In the genomic region with DNA sequence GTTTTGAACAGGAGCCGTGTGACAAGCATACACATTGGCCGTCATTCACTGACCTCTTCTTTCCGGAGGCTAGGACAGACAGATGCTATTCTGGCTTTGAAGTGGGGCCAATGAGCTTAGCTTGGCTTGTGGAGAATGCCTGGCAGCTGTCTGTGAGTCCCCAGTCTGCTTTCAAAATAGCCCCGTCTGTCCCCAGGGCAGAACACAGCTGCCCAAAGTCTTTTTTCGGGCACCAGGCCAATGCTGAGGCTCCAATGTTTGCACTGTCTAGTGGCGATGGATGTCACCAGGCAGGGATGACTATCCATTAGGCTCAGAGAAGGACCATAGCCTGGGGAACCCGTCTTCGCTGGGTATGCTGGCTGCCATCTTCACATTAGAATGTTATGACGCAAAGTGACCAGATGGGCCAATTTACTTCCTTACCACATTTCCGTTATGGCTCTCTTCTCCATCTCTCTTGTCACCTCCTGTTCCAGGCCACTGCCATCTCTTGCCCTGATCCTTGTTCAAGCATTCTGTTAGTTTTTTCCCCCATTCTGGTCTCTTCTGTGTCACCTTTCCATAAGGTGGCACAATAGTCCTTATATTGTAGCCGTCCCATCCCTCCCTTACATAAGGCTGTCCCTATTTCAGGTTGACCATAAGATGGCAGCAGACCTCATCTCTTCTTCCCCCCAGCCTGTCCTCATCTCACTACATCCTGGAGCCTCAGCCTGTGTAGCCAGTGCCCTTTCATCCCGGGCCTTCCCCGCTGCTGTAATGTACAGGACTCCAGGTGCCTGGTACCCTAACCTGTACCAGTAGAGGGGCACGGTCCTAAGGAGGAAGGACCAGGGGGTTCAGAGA, we compare ENCODE assay signal across 9 mouse cellular contexts. TPM values are rescaled to one million over a fixed set of nuclear protein-coding genes. Genes with fewer than 3 reads are reported as not detected.
DNase-seq lines count a peak whose midpoint lies in the region; ATAC-seq and TF ChIP-seq lines count a peak whose summit lies in the region.
"Had no signal": no experiment of that assay in that cellular context is flagged by ENCODE, and none has a peak within 500 bp of the region (broad histone marks: within the 10 kb centered on the region; RNA-seq: fewer than 3 reads in every experiment).

No protein-coding gene starts in this region.

- TF ChIP-seq CTCF in thymus, adult 2 months (IDR thresholded peaks at IDR 0.05; ENCODE audit: borderline replicate concordance, control insufficient read depth, extremely low read depth, insufficient read depth, low read length, poor library complexity) = no peak

- H3K9ac ChIP-seq in midbrain, embryonic 11.5 days (ENCODE audit: low read length) = no peak overlapping the region
- no peak overlapping the region for H3K9ac ChIP-seq in stomach, embryonic 14.5 days (replicated peaks; ENCODE audit: low read depth, low read length)

- H3K36me3 ChIP-seq in midbrain, embryonic 11.5 days (ENCODE audit: control insufficient read depth, insufficient read depth, low read length) = no peaks in the 10 kb centered on the region
- H3K36me3 ChIP-seq in midbrain, embryonic 10.5 days = 0 out of 2 replicates have a peak, but pooled peaks cover 7% of the 10 kb centered on the region
- H3K36me3 ChIP-seq in stomach, embryonic 14.5 days (ENCODE audit: control insufficient read depth, insufficient read depth, low read length) = peaks cover 15% of the 10 kb centered on the region
- H3K36me3 ChIP-seq in thymus, adult 2 months (ENCODE audit: control insufficient read depth, insufficient read depth, low read length) = no peaks in the 10 kb centered on the region

- ATAC-seq in midbrain, embryonic 11.5 days (ENCODE audit: low FRiP score) = 0 out of 2 replicates have a peak, but pooled peaks have one; percentile 44
- peak; percentile 57; the same call in 1 of the 2 replicates for ATAC-seq in stomach, embryonic 14.5 days (ENCODE audit: insufficient number of reproducible peaks, insufficient read depth, low FRiP score, low read depth)

- no peaks in the 10 kb centered on the region; the same call in 1 of the 2 replicates for H3K4me1 ChIP-seq in midbrain, embryonic 11.5 days (ENCODE audit: control insufficient read depth, insufficient read depth, low read length)
- H3K4me1 ChIP-seq in midbrain, embryonic 10.5 days = peaks cover 8% of the 10 kb centered on the region
- no peaks in the 10 kb centered on the region; the same call in 1 of the 2 replicates for H3K4me1 ChIP-seq in stomach, embryonic 14.5 days (ENCODE audit: control insufficient read depth, insufficient read depth, low read length)
- peaks cover 6% of the 10 kb centered on the region for H3K4me1 ChIP-seq in thymus, adult 2 months (replicated peaks; ENCODE audit: control insufficient read depth, insufficient read depth, low read length)

- H3K27ac ChIP-seq in midbrain, embryonic 11.5 days (ENCODE audit: low read depth, low read length) = no peak overlapping the region
- H3K27ac ChIP-seq in midbrain, embryonic 10.5 days (replicated peaks) = no peak overlapping the region
- no peak overlapping the region for H3K27ac ChIP-seq in stomach, embryonic 14.5 days (ENCODE audit: low read length)
- H3K27ac ChIP-seq in thymus, adult 2 months (ENCODE audit: control insufficient read depth, insufficient read depth, low read length) = no peak overlapping the region
- H3K27ac ChIP-seq: macrophage had no signal

- H3K4me2 ChIP-seq in midbrain, embryonic 11.5 days = no peak overlapping the region
- no peak overlapping the region for H3K4me2 ChIP-seq in stomach, embryonic 14.5 days (replicated peaks; ENCODE audit: low read depth, low read length)

- H3K4me3 ChIP-seq in midbrain, embryonic 11.5 days (ENCODE audit: low read depth, low read length) = no peak overlapping the region
- H3K4me3 ChIP-seq in midbrain, embryonic 10.5 days = no peak overlapping the region
- H3K4me3 ChIP-seq in stomach, embryonic 14.5 days (ENCODE audit: low read depth, low read length) = no peak overlapping the region
- H3K4me3 ChIP-seq in thymus, adult 2 months (ENCODE audit: control insufficient read depth, insufficient read depth, low read length) = no peak overlapping the region

- H3K27me3 ChIP-seq in midbrain, embryonic 11.5 days (ENCODE audit: control insufficient read depth, insufficient read depth, low read length) = no peaks in the 10 kb centered on the region
- H3K27me3 ChIP-seq in midbrain, embryonic 10.5 days (ENCODE audit: low read depth, poor library complexity, severe bottlenecking) = no peaks in the 10 kb centered on the region
- H3K27me3 ChIP-seq in stomach, embryonic 14.5 days (ENCODE audit: control insufficient read depth, insufficient read depth, low read length) = no peaks in the 10 kb centered on the region
- no peaks in the 10 kb centered on the region for H3K27me3 ChIP-seq in thymus, adult 2 months (ENCODE audit: control insufficient read depth, insufficient read depth, low read length)

- intact Hi-C loops in heart, postnatal 14 days (cut with DNase I) = no loop called here

- no peak for DNase-seq in midbrain, embryonic 11.5 days (ENCODE audit: low spot score, missing footprints)
- no peak for DNase-seq in midbrain, embryonic 10.5 days (ENCODE audit: low spot score)
- DNase-seq in fat pad, adult 2 months (ENCODE audit: extremely low read depth, low read depth, low spot score) = peak; percentile 23
- peak; percentile 80 to 85 for DNase-seq in heart, postnatal 14 days
- DNase-seq in layer of hippocampus, adult 8-10 months (ENCODE audit: low spot score in 2 of 2) = peak; percentile 77 to 80
- peak; percentile 77 to 90 for DNase-seq in lung, postnatal 4 days
- no peak for DNase-seq in thymus, adult 2 months

- WGBS in midbrain, embryonic 11.5 days = 76% methylated on average over 14 of the region's 14 CpGs
- WGBS in midbrain, embryonic 10.5 days = 85% methylated on average over 14 of the region's 14 CpGs
- 62% methylated on average over 14 of the region's 14 CpGs for WGBS in stomach, embryonic 14.5 days
- WGBS in thymus, adult 2 months = 82% methylated on average over 14 of the region's 14 CpGs

- no peak for TF ChIP-seq POLR2A in thymus, adult 2 months (IDR thresholded peaks at IDR 0.05; ENCODE audit: control insufficient read depth, extremely low read depth, insufficient read depth, low read length, poor library complexity)

- H3K9me3 ChIP-seq in midbrain, embryonic 11.5 days (ENCODE audit: control insufficient read depth, low read length) = no peaks in the 10 kb centered on the region
- H3K9me3 ChIP-seq in midbrain, embryonic 10.5 days (replicated peaks) = no peaks in the 10 kb centered on the region
- no peaks in the 10 kb centered on the region for H3K9me3 ChIP-seq in stomach, embryonic 14.5 days (ENCODE audit: control insufficient read depth, low read depth, low read length)

RNA-seq across cellular contexts. Expression of a gene that starts 22.7 kb away (rescaled TPM):
- 18.6 and 20.5 TPM in 2 replicates for polyA plus RNA-seq in midbrain, embryonic 11.5 days (2014; fragmentation: Nextera tagmentation; extraction: Ambion mirVana)
- 25.0 and 25.2 TPM in 2 replicates for polyA plus RNA-seq in midbrain, embryonic 10.5 days (2016; fragmentation: Nextera tagmentation; extraction: Ambion mirVana)
- 10 to 100 TPM; 43.3 to 46.4 TPM for total RNA-seq in heart, postnatal 14 days (2021)
- 10 to 100 TPM; 24.3 to 30.8 (median 26.7) TPM for total RNA-seq in layer of hippocampus, adult 8-10 months (2022)
- 46.9 and 56.4 TPM in 2 replicates for polyA plus RNA-seq in stomach, embryonic 14.5 days (2014; fragmentation: Nextera tagmentation; extraction: Ambion mirVana)
- 4.6 and 4.8 TPM in 2 replicates for polyA plus RNA-seq in thymus, adult 2 months (2012; rRNA removed)

RNA-seq across cellular contexts. Expression of a gene that starts 53.8 kb away (rescaled TPM):
- 36.1 and 38.4 TPM in 2 replicates for polyA plus RNA-seq in midbrain, embryonic 11.5 days (2014; fragmentation: Nextera tagmentation; extraction: Ambion mirVana)
- 52.4 and 57.4 TPM in 2 replicates for polyA plus RNA-seq in midbrain, embryonic 10.5 days (2016; fragmentation: Nextera tagmentation; extraction: Ambion mirVana)
- total RNA-seq in heart, postnatal 14 days (2021) = 10 to 100 TPM; 29.9 to 33.2 TPM
- total RNA-seq in layer of hippocampus, adult 8-10 months (2022) = 10 to 100 TPM; 16.4 to 25.2 (median 21.2) TPM
- 71.1 and 76.7 TPM in 2 replicates for polyA plus RNA-seq in stomach, embryonic 14.5 days (2014; fragmentation: Nextera tagmentation; extraction: Ambion mirVana)
- 51.8 and 62.0 TPM in 2 replicates for polyA plus RNA-seq in thymus, adult 2 months (2012; rRNA removed)

Comparison
In these comparisons a context has a peak if more than half of its experiments do, and no peak if none do; other contexts are left out.
1. DNase-seq: peak in fat pad, adult 2 months (single experiment), heart, postnatal 14 days (2 of 2), layer of hippocampus, adult 8-10 months (2 of 2) and lung, postnatal 4 days (2 of 2); none in midbrain, embryonic 11.5 days (single experiment), midbrain, embryonic 10.5 days (single experiment) and thymus, adult 2 months (single experiment).